Mouse (Mus musculus) liver, adult (tissue): ENCODE data around the gene Zfp968.
"Not testable (repeated sequence)": the region's sequence is repeated elsewhere in the genome, so short reads cannot be mapped to it uniquely, and the experiment has no call there.

ENCODE experiments used
- GATA4 ChIP-seq: IDR thresholded peaks from 2 replicates; pipeline ENCODE4 v1.6.1; 2014; ENCODE audit warnings: mild to moderate bottlenecking, low read length; ENCODE audit not compliant: insufficient replicate concordance

Zfp968 gene

DNA sequence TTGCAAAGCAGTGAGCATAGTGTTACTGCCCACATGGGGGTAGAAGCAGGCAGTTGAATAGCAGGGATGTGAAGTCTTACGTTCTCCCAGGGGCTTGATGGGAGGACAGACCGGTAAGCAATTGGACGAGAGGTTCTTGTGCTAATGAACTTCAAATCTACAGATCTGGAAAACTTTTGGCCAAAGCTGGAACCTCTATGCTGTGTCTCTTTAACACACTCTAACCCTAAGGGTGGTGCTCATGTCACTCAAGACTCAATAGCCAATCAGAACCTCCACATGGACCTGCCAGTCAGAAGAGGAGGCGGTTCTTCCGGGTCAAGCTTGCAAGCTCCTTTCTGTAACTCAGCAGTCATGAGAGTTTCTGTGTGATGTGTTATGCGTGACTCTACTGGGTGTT is at the start of gene Zfp968:
Gene Zfp968, plus strand, starts transcription at position 301 of the 400 bp plus-strand sequence.
- not testable (repeated sequence) for TF ChIP-seq GATA4

DNA sequence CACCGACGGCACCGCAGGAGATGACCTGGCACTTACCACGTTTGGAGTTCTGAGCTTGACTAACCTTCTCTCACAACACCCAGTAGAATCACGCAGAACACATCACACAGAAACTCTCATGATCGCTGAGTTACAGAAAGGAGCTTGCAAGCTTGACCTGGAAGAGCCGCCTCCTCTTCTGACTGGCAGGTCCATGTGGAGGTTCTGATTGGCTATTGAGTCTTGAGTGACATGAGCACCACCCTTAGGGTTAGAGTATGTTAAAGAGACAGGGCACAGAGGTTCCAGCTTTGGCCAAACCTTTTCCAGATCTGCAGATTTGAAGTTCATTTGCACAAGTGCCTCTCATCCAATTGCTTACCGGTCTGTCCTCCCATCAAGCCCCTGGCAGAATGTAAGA is 34.1 kb upstream of the Zfp968 start, which contains the start of gene Gm4631:
Gene Gm4631, minus strand, starts transcription at position 101 of the 400 bp plus-strand sequence.
- not testable (repeated sequence) for TF ChIP-seq GATA4
